Mouse (Mus musculus) liver, embryonic 16.5 days (tissue): Measurements from ENCODE around the gene Zscan10. TPM values are rescaled to one million over a fixed set of nuclear protein-coding genes. Genes with fewer than 3 reads are reported as not detected.
"Not testable (repeated sequence)": the region's sequence is repeated elsewhere in the genome, so short reads cannot be mapped to it uniquely, and the experiment has no call there.

ENCODE experiments used
- ATAC-seq: fragments of 200-750 bp; cut with Nextera tagmentation; 2 replicates; pipeline ENCODE4 v1.8.0; 2017; ENCODE audit warnings: low read depth, mild to moderate bottlenecking, moderate number of reproducible peaks, moderate library complexity
- H3K27ac ChIP-seq: fragments of 300-500 bp; sonication (generic); 2 replicates; pipeline ENCODE4 v1.5.1; 2014; ENCODE audit warnings: mild to moderate bottlenecking, low read length
- H3K27me3 ChIP-seq: fragments of 300-500 bp; sonication (generic); 2 replicates; pipeline ENCODE4 v1.6.1; 2014; ENCODE audit warnings: low read depth, low read length, mixed read lengths; ENCODE audit not compliant: control insufficient read depth, insufficient read depth
- H3K36me3 ChIP-seq: fragments of 300-500 bp; sonication (generic); 2 replicates; pipeline ENCODE4 v1.6.1; 2014; ENCODE audit warnings: mild to moderate bottlenecking; ENCODE audit not compliant: control insufficient read depth, insufficient read depth
- H3K4me1 ChIP-seq: fragments of 300-500 bp; sonication (generic); 2 replicates; pipeline ENCODE4 v1.6.1; 2014; ENCODE audit warnings: low read depth, low read length, mixed read lengths; ENCODE audit not compliant: control insufficient read depth
- H3K4me2 ChIP-seq: fragments of 300-500 bp; sonication (generic); 2 replicates; pipeline ENCODE4 v1.6.1; 2014; ENCODE audit warnings: low read depth, low read length, mixed read lengths
- H3K4me3 ChIP-seq: fragments of 300-500 bp; sonication (generic); 2 replicates; pipeline ENCODE4 v1.5.1; 2014; ENCODE audit warnings: low read depth, mild to moderate bottlenecking, low read length
- H3K9ac ChIP-seq: fragments of 300-500 bp; sonication (generic); 2 replicates; pipeline ENCODE4 v1.6.1; 2014; ENCODE audit warnings: low read depth, low read length
- H3K9me3 ChIP-seq: fragments of 300-500 bp; sonication (generic); replicated peaks from 2 replicates; pipeline ENCODE4 v1.6.1; 2016; ENCODE audit warnings: low read length; ENCODE audit not compliant: control insufficient read depth
- WGBS: fragments of 180-500 bp; shearing (Covaris S2); extraction: QIAGEN DNeasy Blood & Tissue Kit; methylation state at CpG from one replicate; pipeline ENCODE4 v1.1.7; 2014; ENCODE audit not compliant: insufficient replicate concordance; 5-methylcytosine and 5-hydroxymethylcytosine counted together
- polyA plus RNA-seq: library from polyadenylated mRNA; unstranded; fragments of >200 nt; fragmentation: Nextera tagmentation; extraction: Ambion mirVana; gene quantifications from 2 replicates; pipeline ENCODE4 v1.2.1, GENCODE M21; 2015

The Zscan10 gene
- polyA plus RNA-seq, 1 experiment from 2014 or later: not detected

- Histone ChIP-seq H3K9me3 (no peaks in the 10 kb centered on the region), H3K4me3 (no peak overlapping the region), H3K36me3 (no peaks in the 10 kb centered on the region), H3K4me2 (no peak overlapping the region), H3K27ac (no peak overlapping the region), H3K9ac (no peak overlapping the region), H3K27me3 (no peaks in the 10 kb centered on the region), H3K4me1 (no peaks in the 10 kb centered on the region)
- ATAC-seq: no peak
- 82% methylated on average over 38 of the region's 38 CpGs for WGBS
These were observed 24.6 kb upstream of the Zscan10 start for GRCm38 (mm10) chr17:23575951-23576552.

DNA sequence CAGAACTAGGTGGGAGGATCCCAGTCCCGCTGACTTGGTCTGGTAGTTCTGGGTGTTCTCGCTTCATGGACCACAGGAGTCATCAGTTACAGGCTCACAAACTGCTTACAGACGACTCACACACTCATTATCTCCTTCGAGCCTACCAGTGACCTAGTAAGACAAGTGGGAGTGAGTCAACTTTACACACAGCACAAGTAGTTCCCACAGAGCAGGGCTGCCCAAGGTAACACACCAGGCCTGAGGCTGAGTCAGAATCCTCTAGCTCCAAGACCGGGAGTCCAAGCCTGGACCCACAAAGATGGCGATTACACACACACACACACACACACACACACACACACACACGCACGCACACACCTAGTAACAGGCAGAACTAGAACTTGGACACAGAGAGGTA is 15.9 kb upstream of the Zscan10 start:
- H3K9ac ChIP-seq: no peak overlapping the region
- H3K27me3 ChIP-seq: peaks cover 12% of the 10 kb centered on the region; the same call in 1 of the 2 replicates
- ATAC-seq: no peak
- H3K4me2 ChIP-seq: no peak overlapping the region; the same call in 1 of the 2 replicates
- WGBS: 49% methylated on average over 8 of the region's 8 CpGs
- H3K27ac ChIP-seq: no peak overlapping the region
- H3K4me1 ChIP-seq: no peaks in the 10 kb centered on the region
- no peaks in the 10 kb centered on the region for H3K36me3 ChIP-seq
- no peaks in the 10 kb centered on the region for H3K9me3 ChIP-seq
- no peak overlapping the region for H3K4me3 ChIP-seq

DNA sequence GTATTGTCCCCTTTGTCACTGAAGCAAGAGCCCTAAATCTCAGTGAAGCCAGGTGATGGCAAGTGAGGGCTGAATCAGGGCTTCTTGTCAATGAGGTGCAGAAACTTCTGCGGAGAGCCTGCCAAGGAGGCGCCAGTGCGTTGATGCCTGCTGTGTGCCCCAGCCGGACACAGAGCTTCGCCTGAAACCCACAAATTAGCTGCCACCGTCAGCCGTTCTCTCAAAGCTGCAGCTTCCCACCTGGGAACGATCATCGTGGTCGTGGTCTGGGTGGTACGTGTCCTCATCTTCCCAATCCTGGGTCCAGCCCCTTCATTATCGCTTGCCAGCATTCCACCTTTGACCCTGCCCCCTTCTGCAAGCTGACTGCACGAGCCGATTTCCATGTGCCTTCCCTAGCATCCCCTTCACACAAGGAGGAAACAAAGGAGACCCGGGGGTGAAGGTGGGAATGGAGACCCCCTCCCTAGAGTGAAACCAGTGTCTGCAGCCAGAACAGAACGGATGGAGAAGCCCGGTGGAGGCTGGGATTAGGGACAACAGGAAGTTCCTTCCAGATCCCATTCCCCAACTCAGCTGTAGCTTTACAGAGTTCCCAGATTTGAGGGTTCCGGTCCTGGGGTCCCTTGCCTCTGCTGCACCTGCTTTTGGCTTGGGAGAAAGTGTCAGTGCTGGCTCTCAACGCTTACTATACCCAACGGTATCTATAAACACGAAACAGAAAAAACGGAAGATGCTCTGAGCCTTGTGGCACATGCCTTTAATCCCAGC is 14.8 kb upstream of the Zscan10 start:
- WGBS: under 1% methylated on average over 22 of the region's 22 CpGs
- H3K27ac ChIP-seq: no peak overlapping the region
- H3K4me3 ChIP-seq: peak overlapping the region; percentile 60
- ATAC-seq: peak; percentile 47
- no peaks in the 10 kb centered on the region for H3K4me1 ChIP-seq
- H3K27me3 ChIP-seq: peaks cover 12% of the 10 kb centered on the region; the same call in 1 of the 2 replicates
- H3K4me2 ChIP-seq: peak overlapping the region; percentile 54
- no peaks in the 10 kb centered on the region for H3K9me3 ChIP-seq
- H3K36me3 ChIP-seq: no peaks in the 10 kb centered on the region
- peak overlapping the region; percentile 50 for H3K9ac ChIP-seq

- no peak overlapping the region for H3K9ac ChIP-seq
- H3K27me3 ChIP-seq: peaks cover 12% of the 10 kb centered on the region; the same call in 1 of the 2 replicates
- no peak overlapping the region for H3K4me3 ChIP-seq
These were observed 13.4 kb upstream of the Zscan10 start for GRCm38 (mm10) chr17:23587253-23587652.

GRCm38 (mm10) chr17:23592208-23592925 is 8.3 kb upstream of the Zscan10 start:
- peak; percentile 100 for ATAC-seq
- Histone ChIP-seq H3K4me1 (peaks cover 9% of the 10 kb centered on the region), H3K4me3 (peak overlapping the region; percentile 66), H3K36me3 (no peaks in the 10 kb centered on the region), H3K27ac (0 out of 2 replicates have a peak overlapping the region, but pooled peaks have one; percentile 25), H3K4me2 (peak overlapping the region; percentile 91), H3K9ac (peak overlapping the region; percentile 50), H3K27me3 (no peaks in the 10 kb centered on the region), H3K9me3 (no peaks in the 10 kb centered on the region)
- 8% methylated on average over 34 of the region's 34 CpGs for WGBS

More at GRCm38 (mm10) chr17:23587253-23587652, 13.4 kb upstream of the Zscan10 start:
- Histone ChIP-seq H3K9me3 (no peaks in the 10 kb centered on the region), H3K4me1 (peaks cover 2% of the 10 kb centered on the region), H3K27ac (no peak overlapping the region), H3K4me2 (no peak overlapping the region), H3K36me3 (no peaks in the 10 kb centered on the region)
- no peak for ATAC-seq
- WGBS: 52% methylated on average over 2 of the region's 2 CpGs

GRCm38 (mm10) chr17:23592926-23593300 is 7.7 kb upstream of the Zscan10 start:
- Histone ChIP-seq H3K4me2 (peak overlapping the region; percentile 91), H3K27ac (no peak overlapping the region), H3K9me3 (no peaks in the 10 kb centered on the region), H3K27me3 (no peaks in the 10 kb centered on the region), H3K4me1 (peaks cover 9% of the 10 kb centered on the region), H3K36me3 (no peaks in the 10 kb centered on the region), H3K9ac (peak overlapping the region; percentile 50), H3K4me3 (peak overlapping the region; percentile 66)
- 8% methylated on average over 13 of the region's 13 CpGs for WGBS
- peak; percentile 49 for ATAC-seq

DNA sequence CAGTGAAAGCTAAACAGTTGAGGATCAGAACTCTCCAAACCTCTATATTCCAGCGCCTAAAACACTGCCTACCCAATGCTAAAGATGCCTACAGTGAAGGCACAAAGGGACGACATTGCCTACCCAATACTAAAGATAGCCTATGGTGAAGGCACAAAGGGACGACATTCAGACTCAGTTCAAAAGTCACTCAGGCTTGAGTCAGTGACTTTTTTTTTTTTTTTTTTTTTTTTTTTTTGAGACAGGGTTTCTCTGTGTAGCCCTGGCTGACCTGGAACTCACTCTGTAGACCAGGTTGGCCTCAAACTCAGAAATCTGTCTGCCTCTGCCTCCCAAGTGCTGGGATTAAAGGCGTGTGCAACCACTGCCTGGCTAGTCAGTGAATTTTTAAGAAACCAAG is 5.5 kb upstream of the Zscan10 start:
- H3K4me1 ChIP-seq: peaks cover 18% of the 10 kb centered on the region
- not testable (repeated sequence) for H3K9ac ChIP-seq, H3K27ac ChIP-seq, H3K4me2 ChIP-seq, H3K9me3 ChIP-seq, H3K27me3 ChIP-seq, ATAC-seq, H3K36me3 ChIP-seq, H3K4me3 ChIP-seq
- 55% methylated on average over 4 of the region's 4 CpGs for WGBS

DNA sequence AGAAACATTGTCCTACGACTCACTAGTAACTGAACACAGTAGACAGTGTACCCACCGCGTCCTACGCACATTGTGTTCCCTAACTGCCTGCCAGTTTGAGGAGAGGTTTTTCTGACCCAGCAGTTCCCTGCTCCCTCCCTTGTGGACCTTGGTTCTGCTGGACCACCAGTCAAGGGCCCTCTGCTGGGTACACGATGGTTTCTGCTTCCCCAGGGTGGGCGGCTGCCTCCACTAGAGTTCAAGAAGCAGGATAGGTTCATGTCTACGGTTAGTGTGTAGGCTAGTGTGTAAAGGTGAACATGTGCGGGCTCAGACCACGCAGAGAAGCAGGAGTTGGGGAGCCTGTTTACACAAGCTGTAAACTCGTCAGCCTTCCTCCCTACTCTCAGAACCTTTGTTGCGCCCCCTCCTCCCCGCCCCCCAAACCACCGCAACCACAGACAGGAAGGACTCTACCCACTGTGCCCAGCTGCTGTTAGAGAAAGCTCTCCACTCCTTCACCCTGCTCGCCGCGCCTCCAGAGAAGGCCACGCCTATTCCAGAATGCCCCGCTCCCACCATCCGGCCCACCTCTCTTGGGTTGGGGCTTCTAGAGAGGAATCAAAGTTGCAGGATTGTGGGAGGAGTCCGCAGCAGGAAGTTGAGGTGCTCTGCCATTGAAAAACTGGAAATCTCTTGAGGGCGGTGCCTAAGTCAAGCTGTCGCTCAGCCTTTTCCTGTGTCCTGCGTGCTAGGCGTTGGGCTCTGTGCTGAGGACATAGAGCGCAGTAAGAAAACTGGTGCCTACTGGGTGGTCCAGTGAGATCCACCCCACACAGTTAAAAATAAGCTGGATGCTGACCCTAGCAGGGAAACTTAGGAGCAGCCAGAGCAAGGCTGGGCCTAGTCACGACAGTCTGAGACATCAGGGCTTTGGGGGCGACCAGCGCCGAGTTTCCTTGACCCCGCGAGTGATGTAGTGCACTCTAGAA is 1.8 kb upstream of the Zscan10 start, which contains the start of gene Zfp13:
Zfp13 (minus strand) TSS at position 906 of the 971 bp plus-strand sequence.
- ATAC-seq: peak; percentile 94
- H3K27ac ChIP-seq: peak within 1 kb of the TSS; percentile 89
- peak within 1 kb of the TSS; percentile 69 for H3K9ac ChIP-seq
- no peaks in the 10 kb centered on the region for H3K36me3 ChIP-seq
- H3K4me1 ChIP-seq: peaks cover 9% of the 10 kb centered on the region
- peak within 1 kb of the TSS; percentile 80 for H3K4me2 ChIP-seq
- 2% methylated on average over 31 of the region's 31 CpGs for WGBS
- H3K9me3 ChIP-seq: no peaks in the 10 kb centered on the region
- no peaks in the 10 kb centered on the region for H3K27me3 ChIP-seq
- H3K4me3 ChIP-seq: peak within 1 kb of the TSS; percentile 62
